Comparison of ENCODE assay signal across 29 mouse cellular contexts in genomic region chr2:5034801-5035200, GRCm38 (mm10). TPM values are rescaled to one million over a fixed set of nuclear protein-coding genes. Genes with fewer than 3 reads are reported as not detected.
A peak's percentile ranks its signal among the peaks of the same experiment; 100 is the strongest.
DNase-seq lines count a peak whose midpoint lies in the region; ATAC-seq and TF ChIP-seq lines count a peak whose summit lies in the region.
"Had no signal": no experiment of that assay in that cellular context is flagged by ENCODE, and none has a peak within 500 bp of the region (broad histone marks: within the 10 kb centered on the region; RNA-seq: fewer than 3 reads in every experiment).

No protein-coding gene starts in this region.

- no peak for TF ChIP-seq CTCF in liver, adult 2 months (IDR thresholded peaks at IDR 0.05; ENCODE audit: low read depth, low read length)
- TF ChIP-seq CTCF in midbrain, postnatal 0 days (IDR thresholded peaks at IDR 0.05), result no peak

- no peaks in the 10 kb centered on the region; the same call in 1 of the 2 replicates for H3K79me2 ChIP-seq in liver, adult 2 months (ENCODE audit: control insufficient read depth, insufficient read depth, low read length)

- peaks cover 65% of the 10 kb centered on the region for H3K36me3 ChIP-seq in liver, adult 2 months (ENCODE audit: control insufficient read depth, insufficient read depth, low read length)
- H3K36me3 ChIP-seq in midbrain, embryonic 11.5 days (ENCODE audit: control insufficient read depth, insufficient read depth, low read length), result no peaks in the 10 kb centered on the region
- peaks cover 16% of the 10 kb centered on the region; the same call in 1 of the 2 replicates for H3K36me3 ChIP-seq in midbrain, postnatal 0 days (ENCODE audit: insufficient read depth, low read length)
- H3K36me3 ChIP-seq: embryonic facial prominence, embryonic 13.5 days; embryonic facial prominence, embryonic 15.5 days; forebrain, embryonic 10.5 days; forebrain, embryonic 12.5 days had no signal

- no peak overlapping the region for H3K4me3 ChIP-seq in liver, adult 2 months (ENCODE audit: insufficient read depth, low read depth, low read length)
- no peak overlapping the region for H3K4me3 ChIP-seq in midbrain, embryonic 11.5 days (ENCODE audit: low read depth, low read length)
- no peak overlapping the region for H3K4me3 ChIP-seq in midbrain, postnatal 0 days (ENCODE audit: low read depth, low read length)
- H3K4me3 ChIP-seq: embryonic facial prominence, embryonic 13.5 days; embryonic facial prominence, embryonic 15.5 days; erythroblast, embryonic 14.5 days; forebrain, embryonic 10.5 days; forebrain, embryonic 12.5 days had no signal

- ATAC-seq in midbrain, embryonic 11.5 days (ENCODE audit: low FRiP score), result no peak
- ATAC-seq in midbrain, postnatal 0 days (ENCODE audit: low FRiP score), result no peak
- ATAC-seq: activated CD4-positive, CD25-positive, alpha-beta regulatory T cell, adult 4 months; CD4-positive, CD25-positive, alpha-beta regulatory T cell, adult 4 months; forebrain, embryonic 14.5 days; forebrain, embryonic 16.5 days; Patski had no signal

- WGBS in liver, adult 2 months, result 65% methylated on average over 8 of the region's 8 CpGs
- WGBS in midbrain, embryonic 11.5 days, result 86% methylated on average over 8 of the region's 8 CpGs
- WGBS in midbrain, postnatal 0 days, result 88% methylated on average over 8 of the region's 8 CpGs

- H3K27ac ChIP-seq in liver, adult 2 months (replicated peaks; ENCODE audit: insufficient read depth, low read depth, low read length), result peak overlapping the region; percentile 77
- no peak overlapping the region for H3K27ac ChIP-seq in midbrain, embryonic 11.5 days (ENCODE audit: low read depth, low read length)
- no peak overlapping the region for H3K27ac ChIP-seq in midbrain, postnatal 0 days (ENCODE audit: low read depth, low read length)
- H3K27ac ChIP-seq: embryonic facial prominence, embryonic 13.5 days; embryonic facial prominence, embryonic 15.5 days; forebrain, embryonic 10.5 days; forebrain, embryonic 12.5 days had no signal

- H3K9me3 ChIP-seq in midbrain, embryonic 11.5 days (ENCODE audit: control insufficient read depth, low read length), result no peaks in the 10 kb centered on the region
- H3K9me3 ChIP-seq in midbrain, postnatal 0 days (ENCODE audit: low read length), result no peaks in the 10 kb centered on the region
- H3K9me3 ChIP-seq: embryonic facial prominence, embryonic 13.5 days; embryonic facial prominence, embryonic 15.5 days; forebrain, embryonic 10.5 days; forebrain, embryonic 12.5 days; G1E had no signal

- no peaks in the 10 kb centered on the region for H3K27me3 ChIP-seq in liver, adult 2 months (ENCODE audit: control insufficient read depth, insufficient read depth, low read length)
- no peaks in the 10 kb centered on the region for H3K27me3 ChIP-seq in midbrain, embryonic 11.5 days (ENCODE audit: control insufficient read depth, insufficient read depth, low read length)
- H3K27me3 ChIP-seq in midbrain, postnatal 0 days (ENCODE audit: insufficient read depth, low read length), result no peaks in the 10 kb centered on the region
- H3K27me3 ChIP-seq: CH12.LX; embryonic facial prominence, embryonic 13.5 days; embryonic facial prominence, embryonic 15.5 days; forebrain, embryonic 12.5 days; Patski had no signal

- no peak for DNase-seq in liver, adult 2 months (ENCODE audit: extremely low read depth, low read depth, low spot score)
- DNase-seq in liver, result no peak
- peak; percentile 75 for DNase-seq in midbrain, embryonic 11.5 days (ENCODE audit: low spot score, missing footprints)
- DNase-seq in midbrain, postnatal 0 days (ENCODE audit: low spot score), result no peak
- DNase-seq in cerebellum, postnatal 10 days, result no peak
- DNase-seq: adrenal gland, adult 8-10 months; adrenal gland, postnatal 14 days; adrenal gland, postnatal 36 days; B cell, adult 2 months; cerebellum, adult 11-12 months; cerebellum, adult 2 months; cerebellum, adult 9-10 months; cerebellum, postnatal 14 days; cerebellum, postnatal 36 days; embryo, embryonic 11 days had no signal

- H3K9ac ChIP-seq in liver, adult 2 months (ENCODE audit: low read depth, low read length), result peak overlapping the region; percentile 54
- H3K9ac ChIP-seq in midbrain, embryonic 11.5 days (ENCODE audit: low read length), result no peak overlapping the region
- H3K9ac ChIP-seq in midbrain, postnatal 0 days (replicated peaks; ENCODE audit: low read length, poor library complexity, severe bottlenecking), result no peak overlapping the region
- H3K9ac ChIP-seq: embryonic facial prominence, embryonic 13.5 days; embryonic facial prominence, embryonic 15.5 days; forebrain, embryonic 12.5 days had no signal

- TF ChIP-seq POLR2A in liver, adult 2 months (IDR thresholded peaks at IDR 0.05; ENCODE audit: extremely low read depth, insufficient read depth, low read length), result no peak

- H3K4me2 ChIP-seq in midbrain, embryonic 11.5 days, result no peak overlapping the region
- H3K4me2 ChIP-seq in midbrain, postnatal 0 days (ENCODE audit: low read depth, low read length, poor library complexity, severe bottlenecking), result no peak overlapping the region
- H3K4me2 ChIP-seq: embryonic facial prominence, embryonic 13.5 days; embryonic facial prominence, embryonic 15.5 days; forebrain, embryonic 12.5 days had no signal

- H3K4me1 ChIP-seq in liver, adult 2 months (ENCODE audit: control insufficient read depth, insufficient read depth, low read length), result peaks cover 19% of the 10 kb centered on the region
- H3K4me1 ChIP-seq in midbrain, embryonic 11.5 days (ENCODE audit: control insufficient read depth, insufficient read depth, low read length), result no peaks in the 10 kb centered on the region
- H3K4me1 ChIP-seq in midbrain, postnatal 0 days (ENCODE audit: insufficient read depth, low read length), result no peaks in the 10 kb centered on the region
- H3K4me1 ChIP-seq: embryonic facial prominence, embryonic 13.5 days; embryonic facial prominence, embryonic 15.5 days had no signal

RNA-seq across cellular contexts. Expression of gene Mcm10, which starts 22.2 kb away (rescaled TPM):
- total RNA-seq in liver, adult 2 months (2014; rRNA removed), result 36.0 and 53.8 TPM in 2 replicates
- 11.9 and 21.8 TPM in 2 replicates for polyA plus RNA-seq in liver, adult 2 months (2012; rRNA removed)
- 49.8 and 53.1 TPM in 2 replicates for polyA plus RNA-seq in midbrain, embryonic 11.5 days (2014; fragmentation: Nextera tagmentation; extraction: Ambion mirVana)
- total RNA-seq in midbrain, postnatal 0 days (2014; rRNA removed), result 0.94 and 5.0 TPM in 2 replicates
- polyA plus RNA-seq in midbrain, postnatal 0 days (2015; fragmentation: Nextera tagmentation; extraction: Ambion mirVana), result 1.2 and 1.3 TPM in 2 replicates

RNA-seq across cellular contexts. Expression of gene Optn, which starts 29.1 kb away (rescaled TPM):
- 57.1 and 70.8 TPM in 2 replicates for total RNA-seq in liver, adult 2 months (2014; rRNA removed)
- 13.3 and 14.9 TPM in 2 replicates for polyA plus RNA-seq in liver, adult 2 months (2012; rRNA removed)
- 4.3 and 5.2 TPM in 2 replicates for polyA plus RNA-seq in midbrain, embryonic 11.5 days (2014; fragmentation: Nextera tagmentation; extraction: Ambion mirVana)
- 25.2 and 35.0 TPM in 2 replicates for total RNA-seq in midbrain, postnatal 0 days (2014; rRNA removed)
- 28.5 and 28.7 TPM in 2 replicates for polyA plus RNA-seq in midbrain, postnatal 0 days (2015; fragmentation: Nextera tagmentation; extraction: Ambion mirVana)

RNA-seq across cellular contexts. Expression of gene Ucma, which starts 58.9 kb away (rescaled TPM):
- total RNA-seq in liver, adult 2 months (2014; rRNA removed), result not detected in 2 replicates
- not detected in 2 replicates for polyA plus RNA-seq in liver, adult 2 months (2012; rRNA removed)
- polyA plus RNA-seq in midbrain, embryonic 11.5 days (2014; fragmentation: Nextera tagmentation; extraction: Ambion mirVana), result not detected in 2 replicates
- 0.33 and 2.6 TPM in 2 replicates for total RNA-seq in midbrain, postnatal 0 days (2014; rRNA removed)
- 0.69 and 1.6 TPM in 2 replicates for polyA plus RNA-seq in midbrain, postnatal 0 days (2015; fragmentation: Nextera tagmentation; extraction: Ambion mirVana)
- total RNA-seq: adrenal gland, adult 18-20 months; adrenal gland, adult 8-10 months; adrenal gland, postnatal 14 days; adrenal gland, postnatal 36 days; CH12.LX; common myeloid progenitor, adult 5-6 weeks; G1E had no signal
- polyA plus RNA-seq: activated CD4-positive, CD25-positive, alpha-beta regulatory T cell, adult 4 months; CD4-positive, CD25-positive, alpha-beta regulatory T cell, adult 4 months; erythroblast, embryonic 14.5 days; forebrain, embryonic 12.5 days; forebrain, embryonic 16.5 days; G1E; Patski had no signal
